8 mouse cellular contexts compared by ENCODE assay signal in the genomic region with DNA sequence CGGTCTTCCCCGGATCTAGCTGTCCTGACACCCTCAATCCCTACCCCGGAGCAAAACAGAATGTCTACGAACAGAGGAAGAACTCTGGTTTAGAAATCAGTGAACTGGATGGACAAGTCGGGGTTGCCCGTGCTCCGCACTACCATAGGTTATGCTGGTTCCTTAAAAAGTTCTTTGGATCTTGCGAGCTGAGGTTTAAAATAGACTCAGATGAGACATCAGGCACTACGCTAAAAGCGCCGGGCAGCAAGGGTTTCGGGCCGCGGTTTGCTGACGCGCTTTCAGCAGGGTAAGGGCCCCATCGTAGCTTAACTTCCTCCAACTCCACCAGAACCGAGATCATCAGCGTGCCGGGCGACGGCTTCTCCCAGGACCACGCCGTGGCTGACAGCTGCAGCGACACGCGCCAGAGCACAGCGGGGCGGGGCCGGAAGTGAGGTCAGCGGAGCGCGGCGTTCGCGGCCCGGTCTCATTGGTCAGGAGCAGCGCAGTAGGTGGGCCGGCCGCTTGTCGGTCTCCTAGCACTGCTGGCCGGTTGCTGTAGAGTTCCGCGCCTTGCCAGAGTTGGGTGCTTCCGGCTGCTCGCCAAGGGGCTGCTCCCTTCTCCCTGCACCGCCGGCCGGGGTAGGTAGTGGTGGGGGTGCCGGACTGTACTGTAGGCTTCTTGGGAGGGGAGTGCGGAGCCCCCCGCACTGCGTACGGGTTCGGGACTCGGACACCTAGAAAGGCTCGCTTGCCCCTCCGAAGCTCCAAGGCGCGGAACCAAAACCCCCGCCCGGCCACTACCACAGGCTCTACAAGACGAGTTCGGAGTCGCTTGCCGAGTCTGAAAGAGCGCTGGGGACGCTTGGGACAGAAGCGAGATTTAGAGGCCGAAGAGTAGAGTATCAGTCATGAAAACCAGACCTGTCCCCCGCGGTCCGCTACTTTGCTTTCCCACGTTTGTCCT. TPM values are rescaled to one million over a fixed set of nuclear protein-coding genes. Genes with fewer than 3 reads are reported as not detected.
DNase-seq lines count a peak whose midpoint lies in the region; ATAC-seq and TF ChIP-seq lines count a peak whose summit lies in the region.

A gene (plus strand): TSS at position 497 of the 949 bp plus-strand sequence.

- peaks cover 21% of the 10 kb centered on the region for H3K4me1 ChIP-seq in hindbrain, embryonic 10.5 days (replicated peaks)
- no peaks in the 10 kb centered on the region for H3K4me1 ChIP-seq in lung, postnatal 0 days (ENCODE audit: insufficient read depth, low read depth, low read length)

- WGBS in hindbrain, embryonic 10.5 days, result 1% methylated on average over 74 of the region's 74 CpGs
- WGBS in lung, postnatal 0 days, result under 1% methylated on average over 72 of the region's 74 CpGs

- peak within 1 kb of the TSS; percentile 81 for H3K4me2 ChIP-seq in lung, postnatal 0 days (replicated peaks; ENCODE audit: low read depth, low read length)

- TF ChIP-seq EP300 in lung, postnatal 0 days (IDR thresholded peaks at IDR 0.05), result no peak

- peak; percentile 96 for ATAC-seq in frontal cortex, adult (ENCODE audit: low TSS enrichment)
- ATAC-seq in lung, postnatal 0 days, result peak; percentile 100

- no peak for TF ChIP-seq CTCF in lung, postnatal 0 days (IDR thresholded peaks at IDR 0.05)

- H3K36me3 ChIP-seq in hindbrain, embryonic 10.5 days, result peaks cover 27% of the 10 kb centered on the region
- H3K36me3 ChIP-seq in lung, postnatal 0 days (ENCODE audit: insufficient read depth, low read length), result no peaks in the 10 kb centered on the region

- H3K27ac ChIP-seq in hindbrain, embryonic 10.5 days, result peak within 1 kb of the TSS; percentile 91
- peak within 1 kb of the TSS; percentile 66 for H3K27ac ChIP-seq in lung, postnatal 0 days (ENCODE audit: low read length)

- DNase-seq in MEL-GATA-1-ER (ENCODE audit: extremely low read depth, low read depth), result peak; percentile 80
- peak; percentile 94 for DNase-seq in cerebellum, adult 8-10 months
- DNase-seq in hindbrain, embryonic 10.5 days (ENCODE audit: low spot score), result peak; percentile 97
- DNase-seq in layer of hippocampus, adult 9-11 months, result peak; percentile 96
- peak; percentile 98 for DNase-seq in lung, postnatal 0 days (ENCODE audit: low spot score)
- DNase-seq in ovary, postnatal 14 days (ENCODE audit: low spot score), result peak; percentile 92
- DNase-seq in thymus, postnatal 14 days, result peak; percentile 97

- H3K4me3 ChIP-seq in hindbrain, embryonic 10.5 days, result peak within 1 kb of the TSS; percentile 76
- peak within 1 kb of the TSS; percentile 59 for H3K4me3 ChIP-seq in lung, postnatal 0 days (ENCODE audit: low read depth, low read length)

- no peaks in the 10 kb centered on the region for H3K9me3 ChIP-seq in hindbrain, embryonic 10.5 days
- H3K9me3 ChIP-seq in lung, postnatal 0 days (ENCODE audit: low read length), result no peaks in the 10 kb centered on the region

- H3K27me3 ChIP-seq in hindbrain, embryonic 10.5 days (ENCODE audit: insufficient read depth, poor library complexity, severe bottlenecking), result peaks cover 6% of the 10 kb centered on the region; the same call in 1 of the 2 replicates
- no peaks in the 10 kb centered on the region for H3K27me3 ChIP-seq in lung, postnatal 0 days (replicated peaks; ENCODE audit: insufficient read depth, low read length)

- peak within 1 kb of the TSS; percentile 60 for H3K9ac ChIP-seq in lung, postnatal 0 days (replicated peaks; ENCODE audit: low read depth)

RNA-seq across cellular contexts. Expression of the gene that starts here (rescaled TPM):
- polyA plus RNA-seq in hindbrain, embryonic 10.5 days (2016; fragmentation: Nextera tagmentation; extraction: Ambion mirVana), result 19.6 and 23.4 TPM in 2 replicates
- 10.4 and 10.8 TPM in 2 replicates for polyA plus RNA-seq in lung, postnatal 0 days (2015; fragmentation: Nextera tagmentation; extraction: Ambion mirVana)

Comparison
In these comparisons a context has a peak if more than half of its experiments do, and no peak if none do; other contexts are left out.
1. Peak in every context shown above with its lines: DNase-seq, ATAC-seq, H3K4me3 ChIP-seq and H3K27ac ChIP-seq.